Mouse (Mus musculus): ENCODE data around the gene Gm10153.

GRCm38 (mm10) chr7:142155308-142155707 lies 34.9 kb downstream of the Gm10153 start:
- TF ChIP-seq POLR2A (IDR thresholded peaks at IDR 0.05; ENCODE audit: extremely low read depth, insufficient read depth, low read length) (no peak), CTCF (IDR thresholded peaks at IDR 0.05; ENCODE audit: extremely low read depth, insufficient read depth, low read length) (no peak)
